Mouse (Mus musculus) lung, embryonic 14.5 days (tissue): ENCODE results near the gene Dact1. TPM values are rescaled to one million over a fixed set of nuclear protein-coding genes. Genes with fewer than 3 reads are reported as not detected.

Experiments
- ATAC-seq: fragments of 200-750 bp; cut with Nextera tagmentation; 2 replicates; pipeline ENCODE4 v1.8.0; 2017; ENCODE audit warnings: mild to moderate bottlenecking, moderate TSS enrichment, moderate library complexity; ENCODE audit not compliant: insufficient read depth
- DNase-seq: peaks from one replicate; pipeline ENCODE4 v3.0.0-alpha.2; 2015
- H3K27ac ChIP-seq: fragments of 300-500 bp; sonication (generic); 2 replicates; pipeline ENCODE4 v1.5.1; 2014; ENCODE audit warnings: low read depth, mild to moderate bottlenecking, moderate library complexity
- H3K27me3 ChIP-seq: fragments of 300-500 bp; sonication (generic); 2 replicates; pipeline ENCODE4 v1.6.1; 2014; ENCODE audit warnings: low read length, control low read depth; ENCODE audit not compliant: insufficient read depth
- H3K36me3 ChIP-seq: fragments of 300-500 bp; sonication (generic); 2 replicates; pipeline ENCODE4 v1.6.1; 2014; ENCODE audit warnings: control low read depth; ENCODE audit not compliant: insufficient read depth
- H3K4me1 ChIP-seq: fragments of 300-500 bp; sonication (generic); 2 replicates; pipeline ENCODE4 v1.6.1; 2014; ENCODE audit warnings: antibody characterized with exemption, control low read depth; ENCODE audit not compliant: insufficient read depth
- H3K4me2 ChIP-seq: fragments of 300-500 bp; sonication (generic); 2 replicates; pipeline ENCODE4 v1.6.1; 2014; ENCODE audit warnings: mild to moderate bottlenecking
- H3K4me3 ChIP-seq: fragments of 300-500 bp; sonication (generic); 2 replicates; pipeline ENCODE4 v1.5.1; 2014; ENCODE audit warnings: low read depth, low read length
- H3K9ac ChIP-seq: fragments of 300-500 bp; sonication (generic); 2 replicates; pipeline ENCODE4 v1.6.1; 2014
- H3K9me3 ChIP-seq: fragments of 300-500 bp; sonication (generic); 2 replicates; pipeline ENCODE4 v1.6.1; 2016; ENCODE audit warnings: low read depth, low read length, control low read depth
- CTCF ChIP-seq: IDR thresholded peaks from 2 replicates; pipeline ENCODE4 v1.5.1; 2016; ENCODE audit warnings: antibody characterized with exemption, low read depth
- WGBS: fragments of 180-500 bp; shearing (Covaris S2); extraction: QIAGEN DNeasy Blood & Tissue Kit; methylation state at CpG from one replicate; pipeline ENCODE4 v1.1.7; 2014; 5-methylcytosine and 5-hydroxymethylcytosine counted together
- polyA plus RNA-seq: library from polyadenylated mRNA; unstranded; fragments of >200 nt; fragmentation: Nextera tagmentation; extraction: Ambion mirVana; gene quantifications from 2 replicates; pipeline ENCODE4 v1.2.1, GENCODE M21; 2014

The Dact1 gene
- polyA plus RNA-seq, 1 experiment from 2014 or later: 9.0 TPM

DNA sequence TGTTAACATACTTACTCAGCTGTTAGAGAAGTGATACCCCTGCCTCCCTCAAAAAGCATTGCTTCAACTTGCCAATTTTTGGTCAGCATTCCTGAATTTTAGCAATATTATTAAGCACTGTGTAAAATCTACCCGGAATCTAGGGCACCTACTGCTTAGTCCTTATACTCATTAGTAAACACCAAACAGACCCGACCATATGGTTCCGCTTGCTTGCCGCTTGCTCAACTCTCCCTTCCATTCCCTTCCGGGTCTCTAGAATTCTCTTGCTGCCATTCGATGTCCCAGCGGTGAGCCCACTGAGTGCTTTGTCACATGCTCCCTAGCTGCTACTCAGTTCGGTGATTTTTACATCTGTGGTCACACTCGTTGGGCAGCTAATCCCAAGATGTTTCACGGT, 45.0 kb downstream of the Dact1 start:
- TF ChIP-seq CTCF: no peak
- Histone ChIP-seq H3K4me1 (no peaks in the 10 kb centered on the region), H3K27ac (no peak overlapping the region)

GRCm38 (mm10) chr12:71355092-71355491, 45.4 kb downstream of the Dact1 start:
- no peak for ATAC-seq

More for the DNA sequence above, 45.0 kb downstream of the Dact1 start:
- no peaks in the 10 kb centered on the region for H3K36me3 ChIP-seq
- H3K27me3 ChIP-seq: no peaks in the 10 kb centered on the region
- no peaks in the 10 kb centered on the region for H3K9me3 ChIP-seq
- no peak overlapping the region for H3K9ac ChIP-seq
- DNase-seq (no peak), ATAC-seq (no peak)
- H3K4me2 ChIP-seq: no peak overlapping the region
- H3K4me3 ChIP-seq: no peak overlapping the region
- 62% methylated on average over 10 of the region's 10 CpGs for WGBS

DNA sequence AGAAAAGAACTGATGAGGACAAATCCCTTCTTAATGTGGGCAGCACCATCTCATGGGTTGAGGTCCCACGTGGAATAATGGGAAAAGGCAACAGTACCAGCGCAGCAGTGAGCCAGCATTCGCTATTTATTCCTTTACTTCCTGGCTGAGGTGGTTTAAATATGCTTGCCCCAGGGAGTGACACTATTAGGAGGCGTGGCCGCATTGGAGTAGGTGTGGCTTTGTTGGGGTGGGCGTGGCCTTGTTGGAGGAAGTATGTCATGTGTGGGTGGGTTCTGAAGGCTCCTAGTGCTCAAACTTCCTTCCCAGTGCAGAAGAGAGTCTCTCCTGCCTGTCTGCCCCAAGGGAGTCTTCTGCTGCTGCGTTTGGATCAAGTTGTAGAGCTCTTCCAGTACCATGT, 51.9 kb downstream of the Dact1 start:
- DNase-seq: no peak
- no peak for ATAC-seq
- H3K9ac ChIP-seq: no peak overlapping the region
- H3K27me3 ChIP-seq: no peaks in the 10 kb centered on the region
- 89% methylated on average over 7 of the region's 7 CpGs for WGBS
- no peaks in the 10 kb centered on the region for H3K9me3 ChIP-seq
- no peaks in the 10 kb centered on the region for H3K4me1 ChIP-seq
- no peak overlapping the region for H3K4me2 ChIP-seq
- H3K4me3 ChIP-seq: no peak overlapping the region
- H3K27ac ChIP-seq: no peak overlapping the region
- TF ChIP-seq CTCF: no peak
- no peaks in the 10 kb centered on the region for H3K36me3 ChIP-seq

More at GRCm38 (mm10) chr12:71355092-71355491, 45.4 kb downstream of the Dact1 start:
- Histone ChIP-seq H3K36me3 (no peaks in the 10 kb centered on the region), H3K27me3 (no peaks in the 10 kb centered on the region), H3K4me3 (no peak overlapping the region), H3K4me2 (no peak overlapping the region), H3K27ac (no peak overlapping the region), H3K4me1 (no peaks in the 10 kb centered on the region), H3K9ac (no peak overlapping the region), H3K9me3 (no peaks in the 10 kb centered on the region)
- no peak for TF ChIP-seq CTCF
- 53% methylated on average over 3 of the region's 3 CpGs for WGBS
- no peak for DNase-seq

- no peaks in the 10 kb centered on the region for H3K4me1 ChIP-seq
- no peaks in the 10 kb centered on the region for H3K36me3 ChIP-seq
- 80% methylated on average over 8 of the region's 8 CpGs for WGBS
- no peak overlapping the region for H3K27ac ChIP-seq
- no peak overlapping the region for H3K9ac ChIP-seq
- DNase-seq (no peak), ATAC-seq (no peak)
- no peak for TF ChIP-seq CTCF
- no peak overlapping the region for H3K4me2 ChIP-seq
- no peaks in the 10 kb centered on the region for H3K9me3 ChIP-seq
- no peaks in the 10 kb centered on the region for H3K27me3 ChIP-seq
- no peak overlapping the region for H3K4me3 ChIP-seq
Measured at GRCm38 (mm10) chr12:71362425-71362824, 52.7 kb downstream of the Dact1 start.

DNA sequence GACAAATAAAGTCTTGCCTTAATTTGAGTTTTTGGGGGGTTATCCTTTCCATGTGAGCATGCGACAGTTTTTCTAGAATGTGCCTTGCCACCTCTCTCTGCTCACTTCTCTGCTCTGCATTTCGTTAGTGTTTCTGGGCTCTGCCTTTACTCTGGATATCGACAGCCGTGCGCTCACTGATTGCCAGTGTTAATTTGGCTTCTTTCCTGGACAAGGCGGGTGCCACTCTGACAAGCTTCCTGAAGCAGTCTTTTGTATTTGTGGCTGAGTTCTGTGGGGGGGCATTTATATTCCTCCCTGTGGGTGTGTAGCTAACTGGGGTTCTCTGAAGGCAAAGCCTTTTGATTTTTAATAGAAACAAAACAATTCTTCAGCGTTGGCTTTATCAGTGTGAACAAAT, 54.4 kb downstream of the Dact1 start:
- no peaks in the 10 kb centered on the region for H3K4me1 ChIP-seq
- no peak overlapping the region for H3K27ac ChIP-seq
- 59% methylated on average over 7 of the region's 7 CpGs for WGBS
- H3K9ac ChIP-seq: no peak overlapping the region
- H3K9me3 ChIP-seq: no peaks in the 10 kb centered on the region
- no peak for ATAC-seq
- H3K27me3 ChIP-seq: no peaks in the 10 kb centered on the region
- no peak for DNase-seq
- TF ChIP-seq CTCF: no peak
- no peak overlapping the region for H3K4me2 ChIP-seq
- H3K36me3 ChIP-seq: no peaks in the 10 kb centered on the region
- H3K4me3 ChIP-seq: no peak overlapping the region

GRCm38 (mm10) chr12:71364531-71364930, 54.8 kb downstream of the Dact1 start:
- H3K4me3 ChIP-seq: no peak overlapping the region
- no peak overlapping the region for H3K4me2 ChIP-seq
- DNase-seq (no peak), ATAC-seq (no peak)
- H3K4me1 ChIP-seq: no peaks in the 10 kb centered on the region
- WGBS: 91% methylated on average over 3 of the region's 3 CpGs
- no peaks in the 10 kb centered on the region for H3K9me3 ChIP-seq
- H3K9ac ChIP-seq: no peak overlapping the region
- no peak for TF ChIP-seq CTCF
- no peaks in the 10 kb centered on the region for H3K36me3 ChIP-seq
- no peaks in the 10 kb centered on the region for H3K27me3 ChIP-seq
- no peak overlapping the region for H3K27ac ChIP-seq

DNA sequence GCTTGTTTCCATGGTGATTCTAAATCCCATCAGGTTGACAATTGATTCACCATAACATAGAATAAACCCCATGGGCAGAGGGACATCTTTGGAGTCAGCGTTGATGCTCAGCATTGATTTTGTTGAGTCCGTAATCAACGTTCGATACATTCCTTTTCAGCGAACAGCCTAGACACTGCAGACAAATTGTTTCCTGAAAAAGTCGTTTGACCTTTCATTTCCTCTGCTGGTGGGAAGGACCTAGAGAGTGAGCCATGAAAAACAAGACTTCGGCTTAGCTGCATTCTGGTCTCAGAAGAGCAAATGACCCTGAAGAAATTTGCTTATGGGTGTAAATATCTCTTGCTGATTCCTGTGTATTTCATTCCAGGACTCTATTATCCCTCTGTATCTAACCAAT, 55.5 kb downstream of the Dact1 start:
- TF ChIP-seq CTCF: no peak
- H3K27me3 ChIP-seq: no peaks in the 10 kb centered on the region
- H3K9ac ChIP-seq: no peak overlapping the region
- WGBS: 55% methylated on average over 7 of the region's 7 CpGs
- no peaks in the 10 kb centered on the region for H3K36me3 ChIP-seq
- H3K27ac ChIP-seq: no peak overlapping the region
- no peak overlapping the region for H3K4me3 ChIP-seq
- no peak overlapping the region for H3K4me2 ChIP-seq
- H3K4me1 ChIP-seq: 0 out of 2 replicates have a peak, but pooled peaks cover 1% of the 10 kb centered on the region
- no peaks in the 10 kb centered on the region for H3K9me3 ChIP-seq
- ATAC-seq (no peak), DNase-seq (no peak)

- Histone ChIP-seq H3K4me1 (0 out of 2 replicates have a peak, but pooled peaks cover 3% of the 10 kb centered on the region), H3K27ac (no peak overlapping the region), H3K4me2 (no peak overlapping the region), H3K27me3 (no peaks in the 10 kb centered on the region), H3K4me3 (no peak overlapping the region), H3K36me3 (no peaks in the 10 kb centered on the region), H3K9me3 (no peaks in the 10 kb centered on the region), H3K9ac (no peak overlapping the region)
- ATAC-seq (no peak), DNase-seq (no peak)
- no peak for TF ChIP-seq CTCF
- 61% methylated on average over 6 of the region's 6 CpGs for WGBS
Measured at GRCm38 (mm10) chr12:71366175-71366574, 56.5 kb downstream of the Dact1 start.
